Mouse (Mus musculus): ENCODE results near the gene Zfp646.

Gene Zfp646

DNA sequence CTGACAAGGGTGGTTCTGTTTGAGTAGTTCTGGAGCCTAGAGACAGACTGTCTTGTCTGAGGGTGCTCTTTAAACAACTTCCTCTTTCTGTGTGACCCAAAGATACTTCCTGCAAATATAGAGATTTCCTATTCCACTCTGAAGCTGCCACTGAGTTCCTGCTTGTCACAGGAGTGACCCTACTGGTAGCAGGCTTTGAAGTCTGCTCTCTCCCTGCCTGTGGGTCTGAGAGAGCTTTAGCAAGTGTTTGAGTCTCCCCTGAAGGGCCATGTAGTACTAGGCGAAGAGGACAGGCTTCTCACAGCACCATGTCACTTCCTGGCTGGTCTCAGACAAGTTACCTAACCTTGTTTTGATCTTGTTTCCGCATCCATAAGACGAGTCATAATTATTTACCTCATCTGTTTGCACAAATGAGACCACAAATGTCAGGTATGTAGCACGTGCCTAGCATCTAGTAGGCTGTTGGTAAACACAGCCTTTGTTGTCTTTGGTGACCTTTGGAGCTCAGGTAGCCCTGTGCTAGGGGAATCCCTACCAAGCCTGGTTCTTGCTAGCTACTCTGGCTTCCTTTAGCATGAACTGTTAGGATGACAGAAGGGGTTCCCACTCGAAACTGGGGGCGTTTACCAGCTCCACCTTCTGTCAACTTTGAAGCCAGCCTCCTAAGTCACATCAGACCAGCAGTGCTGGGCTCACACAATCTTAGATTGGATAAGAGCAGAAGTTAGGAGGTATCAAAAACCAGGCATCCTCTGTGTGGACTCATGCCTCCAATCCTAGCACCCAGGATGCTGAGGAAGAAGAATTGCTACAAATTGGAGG lies 46.6 kb downstream of the Zfp646 start:
- DNase-seq, result no peak

DNA sequence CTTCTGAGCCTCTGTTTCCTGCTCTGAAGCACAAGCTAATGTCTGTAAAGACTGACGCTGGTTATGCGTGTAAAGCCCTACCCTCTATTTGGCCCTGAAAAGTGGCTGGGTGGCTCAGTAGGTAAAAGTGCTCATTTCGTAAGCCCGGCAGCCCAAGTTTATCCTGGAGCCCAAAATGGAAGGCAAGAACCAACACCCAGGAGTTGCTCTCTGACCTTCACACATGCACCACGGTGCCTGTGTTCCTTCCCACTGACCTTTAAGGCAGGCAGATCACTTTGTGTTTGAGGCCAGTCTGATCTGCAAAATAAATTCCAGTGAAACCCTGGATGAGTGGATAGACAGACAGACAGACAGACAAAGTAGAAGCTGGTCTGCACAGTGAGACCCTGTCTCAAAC lies 47.7 kb downstream of the Zfp646 start:
- DNase-seq, result no peak

GRCm38 (mm10) chr7:127925252-127925651 lies 49.2 kb downstream of the Zfp646 start:
- DNase-seq, result peak; percentile 92 to 93

DNA sequence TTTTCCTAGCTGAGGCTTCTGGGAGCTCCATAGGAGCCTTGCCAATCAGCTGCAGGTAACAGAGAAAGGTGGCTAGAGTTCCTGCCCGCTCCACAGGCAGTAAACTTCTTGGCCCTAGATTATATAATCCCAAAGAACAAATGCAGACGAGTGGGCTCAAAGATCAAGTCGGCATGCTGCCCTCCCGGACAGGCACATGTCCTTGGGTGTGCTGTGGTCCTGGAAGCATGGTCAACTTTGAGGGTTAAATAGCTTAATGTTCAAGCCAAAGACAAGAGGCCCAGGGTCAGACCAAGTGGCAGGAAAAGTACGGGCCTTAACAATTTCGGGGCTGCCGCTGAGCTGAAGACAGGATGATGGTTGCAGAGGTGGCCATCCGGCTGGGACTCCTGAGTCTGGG lies 50.0 kb downstream of the Zfp646 start:
- DNase-seq, result peak; percentile 86 to 91

GRCm38 (mm10) chr7:127926846-127927245 lies 50.8 kb downstream of the Zfp646 start:
- peak; percentile 85 for DNase-seq

GRCm38 (mm10) chr7:127927726-127928125 lies 51.7 kb downstream of the Zfp646 start:
- DNase-seq, result no peak

GRCm38 (mm10) chr7:127928596-127928995 lies 52.6 kb downstream of the Zfp646 start:
- no peak for DNase-seq

DNA sequence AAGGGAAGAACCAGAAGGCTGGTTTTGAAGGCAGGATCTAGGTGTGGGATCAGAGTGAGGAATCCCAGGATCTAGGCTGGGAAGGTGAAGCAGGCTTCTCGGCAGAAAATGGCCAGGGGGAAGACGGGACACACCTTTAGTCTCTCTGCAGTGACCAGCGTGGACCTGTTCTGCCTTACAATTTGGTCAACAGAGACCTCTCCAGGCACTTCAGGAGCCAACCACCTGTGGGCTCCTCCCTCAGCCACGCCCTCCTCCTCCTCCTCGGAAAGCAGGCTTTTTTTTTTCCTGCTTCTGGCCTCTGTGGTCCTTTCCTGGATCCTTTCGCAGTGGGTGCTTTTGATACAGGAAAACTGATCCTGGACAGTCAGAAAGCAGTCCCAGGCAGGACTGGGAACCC lies 53.9 kb downstream of the Zfp646 start, which contains the start of gene Prss8:
Prss8 (minus strand) TSS at position 182 of the 400 bp plus-strand sequence.
- peak; percentile 95 to 96 for DNase-seq

GRCm38 (mm10) chr7:127930636-127931035 lies 54.6 kb downstream of the Zfp646 start:
- DNase-seq, result no peak

DNA sequence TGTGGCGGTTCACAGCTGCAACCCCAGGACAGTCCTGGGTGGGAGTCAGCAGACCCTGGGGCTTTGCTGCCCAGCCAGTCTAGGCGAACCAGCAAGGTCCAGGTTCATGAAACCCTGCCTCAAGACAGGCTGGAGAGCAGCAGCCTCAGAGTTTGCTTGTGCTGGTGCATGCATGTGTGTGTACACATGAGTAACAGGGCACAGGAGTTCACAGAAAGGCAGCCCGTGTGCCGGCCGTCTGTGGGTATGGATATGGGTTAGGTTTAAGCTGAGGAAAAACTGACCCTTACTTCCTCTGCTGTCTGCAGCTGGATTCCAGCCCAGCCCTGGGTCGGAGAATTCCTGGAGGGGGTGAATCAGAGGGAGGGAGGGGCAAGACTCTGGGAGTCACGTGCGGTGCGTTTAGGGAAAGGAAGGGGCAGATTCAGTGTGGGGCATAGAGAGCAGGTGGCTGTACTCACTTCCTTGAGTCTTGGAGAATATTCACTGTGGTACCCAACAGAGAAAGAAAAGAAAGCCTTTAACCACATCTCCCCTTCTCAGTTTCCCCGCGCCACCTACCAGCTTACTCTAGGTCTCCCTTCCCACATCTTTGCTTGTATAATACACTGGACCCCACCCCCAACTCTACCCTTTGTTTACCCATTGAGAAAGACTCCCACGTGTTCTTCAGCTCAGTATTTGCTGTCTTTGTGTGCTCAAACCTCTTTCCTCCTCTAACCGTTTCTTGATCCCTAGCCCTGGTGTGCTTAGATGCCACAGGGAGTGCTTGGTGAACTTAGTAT lies 55.5 kb downstream of the Zfp646 start:
- peak; percentile 79 to 81 for DNase-seq

- peak; percentile 58 to 70 for DNase-seq
Measured at GRCm38 (mm10) chr7:127932273-127933031, 56.4 kb downstream of the Zfp646 start.

DNA sequence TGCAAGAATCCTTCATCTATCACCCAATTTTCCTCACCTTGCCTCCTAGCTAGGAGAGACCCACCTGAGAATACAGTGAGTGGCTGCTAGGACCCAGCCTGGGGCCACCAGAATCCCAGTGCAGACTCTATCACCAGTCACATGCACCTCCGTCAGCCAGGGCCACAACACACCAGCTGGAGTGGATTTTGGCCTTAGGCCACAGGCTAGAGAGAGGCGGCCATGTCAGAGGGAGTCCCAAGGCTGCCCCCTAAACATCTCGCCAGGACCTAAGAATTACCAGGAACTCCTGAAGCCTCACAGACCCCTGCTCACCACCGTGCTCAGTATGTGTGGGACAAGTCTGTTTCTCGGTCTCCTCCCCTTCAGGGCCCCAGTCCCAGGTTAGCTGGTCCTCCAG lies 58.1 kb downstream of the Zfp646 start:
- DNase-seq, result no peak

DNA sequence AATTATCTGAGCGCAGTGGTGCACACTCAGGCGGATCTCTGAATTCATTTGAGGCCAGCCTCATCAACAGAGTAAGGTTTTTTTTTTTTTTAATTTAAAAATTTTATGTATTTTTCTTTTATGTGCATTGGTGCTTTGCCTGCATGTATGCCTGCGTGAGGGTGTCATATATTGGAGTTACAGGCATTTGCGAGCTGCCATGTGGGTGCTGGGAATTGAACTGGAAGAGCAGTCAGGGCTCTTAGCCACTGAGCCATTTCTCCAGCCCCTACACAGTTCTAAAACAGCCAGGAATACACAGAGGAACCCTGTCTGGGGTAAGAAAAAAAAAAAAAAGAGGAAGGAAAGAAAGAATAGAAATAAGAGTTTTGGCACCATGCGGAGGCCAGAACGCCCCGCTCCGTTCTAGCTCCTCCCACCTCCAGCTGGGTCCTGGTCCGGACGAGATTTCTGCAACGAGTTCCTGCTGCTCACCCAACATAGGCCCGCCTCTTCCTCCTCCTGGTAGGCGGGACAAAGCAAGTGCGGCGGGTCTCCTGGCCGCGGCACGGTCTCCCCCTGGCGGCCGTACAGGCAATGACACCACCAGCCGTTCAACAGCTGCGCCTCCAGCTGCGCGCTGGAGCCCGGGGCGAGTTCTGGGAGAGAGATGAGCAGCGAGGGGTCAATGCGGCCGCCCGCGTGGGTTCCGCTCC lies 59.2 kb downstream of the Zfp646 start:
- DNase-seq, result peak; percentile 96
